Mouse (Mus musculus) ES-Bruce4 (cell line): ENCODE data around the gene Cadm2.

Experiments
- CTCF ChIP-seq: IDR thresholded peaks from one replicate; pipeline ENCODE4 v1.8.1; 2011; ENCODE audit warnings: low read depth, low read length
- POLR2A ChIP-seq: IDR thresholded peaks from one replicate; pipeline ENCODE4 v1.8.1; 2011; ENCODE audit warnings: low read length; ENCODE audit not compliant: insufficient read depth

DNA sequence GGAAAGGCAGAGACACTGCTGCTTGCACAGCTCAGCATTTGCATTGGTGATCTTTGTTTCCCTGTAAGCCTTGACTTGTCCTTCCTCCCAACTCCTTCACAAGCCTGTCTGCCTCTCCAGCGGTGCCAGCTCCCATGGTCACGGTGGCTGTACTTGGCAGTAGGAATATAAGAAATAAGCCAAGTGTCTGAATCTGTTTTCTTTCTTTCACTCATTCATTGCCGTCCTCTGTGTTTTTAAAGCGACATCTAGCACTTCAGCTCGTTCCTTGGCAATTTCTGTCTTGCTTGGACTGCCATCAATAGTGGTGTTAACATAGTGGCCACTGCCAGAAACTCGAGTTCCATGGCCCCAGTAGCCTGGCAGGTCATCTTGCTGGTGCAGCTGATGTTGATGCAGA lies 524.0 kb downstream of the Cadm2 start:
- TF ChIP-seq CTCF (no peak), POLR2A (no peak)
